Mouse (Mus musculus): Measurements from ENCODE around the gene Zfp367. TPM values are rescaled to one million over a fixed set of nuclear protein-coding genes. Genes with fewer than 3 reads are reported as not detected.

The Zfp367 gene
- total and polyA plus RNA-seq, 3 experiments, result 6.6 to 51.7 (median 38.6) TPM

GRCm38 (mm10) chr13:64180300-64180699 lies 27.3 kb upstream of the Zfp367 start:
- H3K4me1 ChIP-seq (ENCODE audit: insufficient read depth, low read depth, low read length), result no peaks in the 10 kb centered on the region
- DNase-seq (ENCODE audit: low spot score) (no peak), ATAC-seq (ENCODE audit: extremely low read depth, insufficient number of reproducible peaks, low FRiP score, poor library complexity, severe bottlenecking) (peak; percentile 15; the same call in 1 of the 2 replicates)
- peaks cover 58% of the 10 kb centered on the region for H3K36me3 ChIP-seq (replicated peaks)
- H3K9me3 ChIP-seq (replicated peaks), result no peaks in the 10 kb centered on the region
- TF ChIP-seq GATA2 (IDR thresholded peaks at IDR 0.05; ENCODE audit: borderline replicate concordance, low read depth, low read length) (no peak), GATA1 (IDR thresholded peaks at IDR 0.05; ENCODE audit: borderline replicate concordance, low read length) (no peak), POLR2AphosphoS5 (IDR thresholded peaks at IDR 0.05; ENCODE audit: insufficient replicate concordance, low read depth, low read length) (no peak), CTCF (IDR thresholded peaks at IDR 0.05; ENCODE audit: low read depth, low read length) (no peak), TAL1 (conservative IDR thresholded peaks at IDR 0.05; ENCODE audit: low read depth, low read length) (no peak)
- no peaks in the 10 kb centered on the region for H3K27me3 ChIP-seq (ENCODE audit: insufficient read depth, low read length)
- no peak overlapping the region for H3K4me3 ChIP-seq (ENCODE audit: low read depth, low read length)

DNA sequence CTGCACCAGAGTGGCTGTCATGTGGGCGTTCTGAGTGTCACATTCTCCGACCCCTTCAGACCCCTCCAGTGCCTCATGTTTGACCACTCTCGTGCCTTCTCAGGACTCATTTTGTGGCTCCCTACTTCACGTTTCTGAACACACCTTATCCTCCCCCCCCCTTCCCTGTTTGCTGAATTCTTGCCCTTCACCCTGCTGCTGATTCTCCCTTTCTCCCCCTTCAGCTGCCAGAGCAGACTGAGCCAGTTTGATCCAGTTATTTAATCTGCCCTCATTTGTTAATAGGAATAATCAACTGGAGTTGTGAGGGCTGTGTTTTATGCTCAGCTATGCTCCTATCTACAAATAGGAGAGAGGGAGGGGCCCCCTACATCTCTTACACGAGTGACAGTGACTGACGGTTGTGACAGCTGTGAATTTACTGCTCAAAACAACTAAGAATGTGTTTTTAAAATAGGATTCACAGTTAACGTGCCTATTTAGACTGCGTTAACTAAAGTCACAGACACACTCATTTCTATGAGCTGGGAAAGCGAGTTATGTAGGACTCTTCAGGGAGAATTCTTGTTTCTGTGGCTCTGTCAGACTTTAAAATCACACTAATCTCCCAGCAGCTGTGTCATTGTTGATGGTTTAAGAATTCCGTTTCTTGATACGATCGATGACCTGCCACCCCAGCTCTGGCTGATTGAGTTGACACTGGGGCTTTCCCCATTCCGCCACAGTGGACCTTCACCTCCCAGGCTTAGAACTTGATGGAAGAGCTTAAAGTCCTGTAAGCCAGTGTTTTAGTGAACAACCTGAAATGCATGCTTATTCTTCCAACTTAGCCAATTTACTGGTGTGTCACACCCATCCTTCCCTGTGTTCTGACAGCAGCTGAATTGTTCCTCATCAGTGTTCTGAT lies 26.0 kb upstream of the Zfp367 start:
- Histone ChIP-seq H3K9me3 (replicated peaks) (no peaks in the 10 kb centered on the region), H3K4me3 (ENCODE audit: low read depth, low read length) (no peak overlapping the region), H3K27me3 (ENCODE audit: insufficient read depth, low read length) (no peaks in the 10 kb centered on the region), H3K4me1 (ENCODE audit: insufficient read depth, low read depth, low read length) (no peaks in the 10 kb centered on the region), H3K36me3 (replicated peaks) (peaks cover 57% of the 10 kb centered on the region)
- ATAC-seq (ENCODE audit: extremely low read depth, insufficient number of reproducible peaks, low FRiP score, poor library complexity, severe bottlenecking) (no peak), DNase-seq (ENCODE audit: low spot score) (no peak)
- TF ChIP-seq GATA2 (IDR thresholded peaks at IDR 0.05; ENCODE audit: borderline replicate concordance, low read depth, low read length) (no peak), TAL1 (conservative IDR thresholded peaks at IDR 0.05; ENCODE audit: low read depth, low read length) (no peak), GATA1 (IDR thresholded peaks at IDR 0.05; ENCODE audit: borderline replicate concordance, low read length) (no peak), POLR2AphosphoS5 (IDR thresholded peaks at IDR 0.05; ENCODE audit: insufficient replicate concordance, low read depth, low read length) (no peak), CTCF (IDR thresholded peaks at IDR 0.05; ENCODE audit: low read depth, low read length) (no peak)

DNA sequence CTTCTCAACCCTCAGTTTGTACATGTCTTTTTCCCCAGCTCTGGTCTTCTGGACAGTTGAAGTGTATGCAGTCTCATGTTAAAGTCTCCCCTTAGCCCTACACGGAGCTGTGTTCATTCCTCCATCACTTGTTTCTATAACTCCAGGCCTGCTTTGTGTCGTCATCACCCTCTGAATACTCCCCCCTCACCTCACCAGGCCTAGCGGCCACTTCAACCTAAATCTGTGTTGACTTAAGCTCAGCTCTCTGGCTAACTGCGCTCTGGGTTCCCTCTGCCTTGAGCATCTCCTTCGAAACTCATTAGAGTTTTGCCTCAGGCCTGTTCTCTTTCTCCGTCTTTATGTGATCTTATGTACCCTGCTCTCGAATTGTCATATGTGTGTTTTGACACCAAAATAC lies 25.0 kb upstream of the Zfp367 start:
- ATAC-seq (ENCODE audit: extremely low read depth, insufficient number of reproducible peaks, low FRiP score, poor library complexity, severe bottlenecking) (no peak), DNase-seq (ENCODE audit: low spot score) (no peak)
- Histone ChIP-seq H3K4me3 (ENCODE audit: low read depth, low read length) (no peak overlapping the region), H3K27me3 (ENCODE audit: insufficient read depth, low read length) (no peaks in the 10 kb centered on the region), H3K36me3 (replicated peaks) (peaks cover 59% of the 10 kb centered on the region), H3K4me1 (ENCODE audit: insufficient read depth, low read depth, low read length) (no peaks in the 10 kb centered on the region), H3K9me3 (replicated peaks) (no peaks in the 10 kb centered on the region)
- TF ChIP-seq GATA1 (IDR thresholded peaks at IDR 0.05; ENCODE audit: borderline replicate concordance, low read length) (no peak), CTCF (IDR thresholded peaks at IDR 0.05; ENCODE audit: low read depth, low read length) (no peak), TAL1 (conservative IDR thresholded peaks at IDR 0.05; ENCODE audit: low read depth, low read length) (no peak), POLR2AphosphoS5 (IDR thresholded peaks at IDR 0.05; ENCODE audit: insufficient replicate concordance, low read depth, low read length) (no peak), GATA2 (IDR thresholded peaks at IDR 0.05; ENCODE audit: borderline replicate concordance, low read depth, low read length) (no peak)

- TF ChIP-seq GATA1 (IDR thresholded peaks at IDR 0.05; ENCODE audit: borderline replicate concordance, low read length) (no peak), TAL1 (conservative IDR thresholded peaks at IDR 0.05; ENCODE audit: low read depth, low read length) (no peak), GATA2 (IDR thresholded peaks at IDR 0.05; ENCODE audit: borderline replicate concordance, low read depth, low read length) (no peak), CTCF (IDR thresholded peaks at IDR 0.05; ENCODE audit: low read depth, low read length) (no peak)
- Histone ChIP-seq H3K36me3 (replicated peaks) (peaks cover 45% of the 10 kb centered on the region), H3K27me3 (ENCODE audit: insufficient read depth, low read length) (no peaks in the 10 kb centered on the region), H3K9me3 (replicated peaks) (no peaks in the 10 kb centered on the region), H3K4me3 (ENCODE audit: low read depth, low read length) (no peak overlapping the region), H3K4me1 (ENCODE audit: insufficient read depth, low read depth, low read length) (peaks cover 26% of the 10 kb centered on the region)
- no peak for DNase-seq (ENCODE audit: low spot score)
- no peak for ATAC-seq (ENCODE audit: extremely low read depth, insufficient number of reproducible peaks, low FRiP score, poor library complexity, severe bottlenecking)
Observed at GRCm38 (mm10) chr13:64169746-64170145, 16.7 kb upstream of the Zfp367 start.

GRCm38 (mm10) chr13:64163147-64163715 lies 10.2 kb upstream of the Zfp367 start:
- H3K4me3 ChIP-seq (ENCODE audit: low read depth, low read length), result peak overlapping the region; percentile 86

GRCm38 (mm10) chr13:64162626-64163025 lies 9.6 kb upstream of the Zfp367 start:
- no peak for ATAC-seq (ENCODE audit: extremely low read depth, insufficient number of reproducible peaks, low FRiP score, poor library complexity, severe bottlenecking)
- Histone ChIP-seq H3K9me3 (replicated peaks) (no peaks in the 10 kb centered on the region), H3K36me3 (replicated peaks) (peaks cover 5% of the 10 kb centered on the region), H3K27me3 (ENCODE audit: insufficient read depth, low read length) (no peaks in the 10 kb centered on the region), H3K4me1 (ENCODE audit: insufficient read depth, low read depth, low read length) (peaks cover 48% of the 10 kb centered on the region), H3K4me3 (ENCODE audit: low read depth, low read length) (peak overlapping the region; percentile 86)
- TF ChIP-seq CTCF (IDR thresholded peaks at IDR 0.05; ENCODE audit: low read depth, low read length), result no peak
- no peak for TF ChIP-seq GATA1 (IDR thresholded peaks at IDR 0.05; ENCODE audit: borderline replicate concordance, low read length)
- TF ChIP-seq POLR2AphosphoS5 (IDR thresholded peaks at IDR 0.05; ENCODE audit: insufficient replicate concordance, low read depth, low read length), result no peak
- no peak for TF ChIP-seq GATA2 (IDR thresholded peaks at IDR 0.05; ENCODE audit: borderline replicate concordance, low read depth, low read length)
- TF ChIP-seq TAL1 (conservative IDR thresholded peaks at IDR 0.05; ENCODE audit: low read depth, low read length), result no peak
- DNase-seq (ENCODE audit: low spot score), result peak; percentile 6

More at GRCm38 (mm10) chr13:64163147-64163715, 10.2 kb upstream of the Zfp367 start:
- peak; percentile 9 for DNase-seq (ENCODE audit: low spot score)
- Histone ChIP-seq H3K27me3 (ENCODE audit: insufficient read depth, low read length) (no peaks in the 10 kb centered on the region), H3K9me3 (replicated peaks) (no peaks in the 10 kb centered on the region), H3K36me3 (replicated peaks) (peaks cover 5% of the 10 kb centered on the region), H3K4me1 (ENCODE audit: insufficient read depth, low read depth, low read length) (peaks cover 52% of the 10 kb centered on the region)
- no peak for ATAC-seq (ENCODE audit: extremely low read depth, insufficient number of reproducible peaks, low FRiP score, poor library complexity, severe bottlenecking)
- TF ChIP-seq CTCF (IDR thresholded peaks at IDR 0.05; ENCODE audit: low read depth, low read length) (no peak), GATA1 (IDR thresholded peaks at IDR 0.05; ENCODE audit: borderline replicate concordance, low read length) (no peak), POLR2AphosphoS5 (IDR thresholded peaks at IDR 0.05; ENCODE audit: insufficient replicate concordance, low read depth, low read length) (no peak), GATA2 (IDR thresholded peaks at IDR 0.05; ENCODE audit: borderline replicate concordance, low read depth, low read length) (no peak), TAL1 (conservative IDR thresholded peaks at IDR 0.05; ENCODE audit: low read depth, low read length) (no peak)

Measured in G1E (cell line).